Mouse (Mus musculus) urinary bladder, postnatal 10 days (tissue): Measurements from ENCODE around the gene 2700049A03Rik.

Source experiments
- DNase-seq: peaks from one replicate; pipeline ENCODE4 v3.0.0; 2022; ENCODE audit warnings: low spot score

Gene 2700049A03Rik

DNA sequence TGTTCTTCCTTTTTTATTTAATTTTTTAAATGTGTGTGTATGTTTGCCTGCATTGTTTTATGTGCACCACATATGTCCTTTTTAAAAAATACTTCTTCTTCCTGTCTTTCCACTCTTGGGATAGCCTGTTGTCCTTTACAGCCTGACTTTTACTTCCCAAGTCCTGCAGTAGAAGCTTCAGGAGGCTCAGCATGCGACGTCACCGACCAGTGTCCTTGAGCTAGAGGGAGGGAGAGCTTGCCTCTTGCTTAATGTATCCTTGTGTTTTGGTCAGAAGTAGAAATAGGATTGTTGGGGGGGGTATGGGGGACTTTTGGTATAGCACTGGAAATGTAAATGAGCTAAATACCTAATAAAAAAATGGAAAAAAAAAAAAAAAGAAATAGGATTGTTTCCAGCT is 47.1 kb downstream of the 2700049A03Rik start:
- DNase-seq = no peak

DNA sequence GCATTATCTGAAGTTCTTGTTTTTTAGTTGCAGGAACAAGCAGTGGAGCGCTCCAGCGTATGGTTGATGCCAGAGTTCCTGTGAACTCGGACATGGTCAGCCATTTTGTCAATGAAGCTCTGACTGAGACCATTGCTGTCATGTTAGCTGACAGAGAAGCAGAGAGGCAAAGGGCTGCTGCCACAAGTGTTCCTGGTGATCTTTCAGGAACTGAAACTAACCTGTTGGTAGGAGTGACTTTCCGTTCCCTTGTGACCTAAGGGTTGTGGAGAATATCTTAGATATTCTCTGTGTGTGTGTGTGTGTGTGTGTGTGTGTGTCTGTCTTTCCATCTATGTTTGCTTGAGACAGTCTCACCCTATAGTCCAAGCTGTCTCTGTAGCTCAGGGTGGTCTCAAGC is 47.7 kb downstream of the 2700049A03Rik start:
- DNase-seq = no peak

DNA sequence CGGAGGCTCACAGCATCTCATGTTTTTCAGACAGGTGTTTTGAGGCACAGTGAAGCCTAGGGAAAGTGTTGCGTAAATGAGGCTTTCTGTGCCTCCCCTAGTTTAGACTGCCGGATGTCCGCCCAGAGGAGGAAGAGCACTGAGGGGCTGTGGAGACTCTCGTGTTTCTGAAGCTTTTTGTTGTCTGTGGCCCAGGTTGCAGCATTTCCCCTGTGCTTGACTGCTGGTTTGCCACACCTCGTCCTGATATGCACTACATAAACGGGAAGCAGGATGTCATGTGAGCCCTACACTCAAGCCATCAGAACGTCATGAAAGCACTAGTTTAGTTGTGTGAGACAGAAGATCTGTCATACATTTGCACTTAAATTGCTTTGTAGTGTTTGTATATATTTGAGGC is 56.1 kb downstream of the 2700049A03Rik start:
- no peak for DNase-seq

DNA sequence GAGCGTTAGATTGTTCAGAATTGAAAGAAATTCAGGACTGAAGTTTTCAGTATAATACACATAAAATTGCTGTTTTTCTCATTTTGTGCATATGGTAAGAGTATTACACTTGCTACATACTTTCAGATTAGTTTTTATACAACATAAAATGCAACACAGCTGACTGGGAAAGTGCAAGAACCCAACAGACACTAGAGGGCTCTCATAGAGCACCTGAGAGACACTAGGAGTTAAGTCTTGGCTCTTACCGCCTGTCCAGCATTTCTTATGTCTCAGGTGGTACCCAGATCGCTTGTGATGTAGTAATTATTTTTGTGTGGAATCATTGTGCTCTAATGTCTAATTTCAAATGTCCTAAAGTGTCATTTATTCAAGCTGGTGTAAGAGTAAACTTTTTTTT is 61.0 kb downstream of the 2700049A03Rik start:
- DNase-seq = no peak

DNA sequence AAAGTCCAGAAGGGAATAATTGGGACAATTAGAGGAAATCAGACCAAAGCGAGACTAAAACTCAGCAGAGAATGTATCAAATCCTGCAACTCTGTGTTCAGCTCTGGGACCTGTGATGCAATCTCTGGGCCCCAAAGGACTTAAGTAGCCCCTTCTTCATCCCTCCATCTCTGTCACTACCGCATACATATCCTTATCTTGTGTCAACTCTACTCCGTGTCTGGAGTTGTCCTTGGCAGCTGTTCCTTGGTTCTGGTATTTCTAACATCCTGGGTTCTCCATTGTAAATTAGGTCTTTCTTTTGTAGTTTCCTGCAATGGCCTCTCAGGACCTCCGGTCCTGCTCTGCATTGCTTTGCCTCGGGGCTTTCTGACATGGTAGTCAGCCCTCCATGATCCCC is 65.1 kb downstream of the 2700049A03Rik start:
- no peak for DNase-seq

DNA sequence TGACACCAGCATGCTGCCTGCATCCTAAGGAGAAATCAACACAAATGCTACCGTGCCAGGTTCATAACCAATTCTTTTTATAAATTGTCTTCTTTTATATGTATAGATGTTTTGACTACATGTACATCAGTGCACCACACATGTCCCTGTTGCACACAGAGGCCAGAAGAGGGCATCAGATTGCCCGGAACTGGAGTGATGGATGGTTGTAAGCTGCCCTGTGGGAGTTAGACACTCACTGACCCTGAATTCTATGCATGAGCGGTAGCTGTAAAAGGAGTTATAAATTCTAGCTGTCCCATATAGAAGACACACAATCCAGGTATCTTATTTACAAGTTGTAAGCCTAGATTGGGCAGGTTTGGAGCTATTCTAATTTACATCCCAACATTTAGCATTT is 67.7 kb downstream of the 2700049A03Rik start:
- no peak for DNase-seq

DNA sequence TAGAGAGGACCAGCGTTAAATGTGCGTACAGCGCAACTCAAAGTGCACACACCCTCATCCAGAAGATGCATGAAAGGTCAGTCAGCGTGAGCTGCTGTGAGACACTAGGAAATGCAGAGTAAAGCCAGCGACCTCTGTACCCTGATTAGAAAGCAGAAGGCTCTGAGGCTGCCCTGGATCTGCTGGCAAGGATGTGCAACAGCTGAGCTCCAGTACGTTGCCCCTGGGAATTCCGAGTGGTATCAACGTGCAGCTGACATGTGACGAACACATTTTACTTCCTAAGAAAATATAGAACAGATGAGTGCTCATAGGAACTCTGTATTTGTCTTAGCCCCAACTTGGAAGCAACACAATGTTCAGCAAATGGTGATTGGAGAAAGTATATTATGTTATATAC is 80.5 kb downstream of the 2700049A03Rik start:
- no peak for DNase-seq

DNA sequence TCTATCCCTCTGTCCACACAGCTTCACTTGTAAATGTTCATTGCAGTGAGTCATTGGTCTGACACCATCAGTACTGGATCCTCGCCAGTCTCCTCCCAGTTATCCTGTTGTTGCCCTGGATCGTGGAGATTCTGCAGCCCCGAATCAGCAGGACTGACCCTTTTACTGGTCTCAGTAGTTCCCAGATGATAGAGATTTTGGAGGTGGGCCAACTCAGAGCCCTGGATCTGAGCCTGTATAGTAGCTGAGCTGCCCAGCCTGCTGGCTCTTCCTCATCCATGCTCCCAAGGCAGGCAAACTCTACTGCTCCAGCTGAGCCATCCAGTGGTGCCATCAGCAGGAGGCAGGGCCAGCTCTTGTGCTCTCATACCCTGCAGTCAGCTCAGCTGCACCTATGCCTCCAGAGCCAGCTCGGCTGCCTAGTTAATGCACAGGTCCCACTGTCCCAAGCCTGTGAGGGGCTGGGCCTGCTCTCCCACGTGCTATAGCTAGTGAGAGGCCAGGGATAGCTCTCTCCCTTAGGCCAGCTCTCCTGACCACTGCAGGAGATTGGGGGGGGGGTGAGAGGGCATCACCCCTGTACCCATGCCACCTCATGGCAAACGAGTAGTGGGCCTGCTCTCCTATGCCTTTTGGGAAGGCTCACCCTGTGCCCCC is 81.3 kb downstream of the 2700049A03Rik start:
- DNase-seq = no peak

DNA sequence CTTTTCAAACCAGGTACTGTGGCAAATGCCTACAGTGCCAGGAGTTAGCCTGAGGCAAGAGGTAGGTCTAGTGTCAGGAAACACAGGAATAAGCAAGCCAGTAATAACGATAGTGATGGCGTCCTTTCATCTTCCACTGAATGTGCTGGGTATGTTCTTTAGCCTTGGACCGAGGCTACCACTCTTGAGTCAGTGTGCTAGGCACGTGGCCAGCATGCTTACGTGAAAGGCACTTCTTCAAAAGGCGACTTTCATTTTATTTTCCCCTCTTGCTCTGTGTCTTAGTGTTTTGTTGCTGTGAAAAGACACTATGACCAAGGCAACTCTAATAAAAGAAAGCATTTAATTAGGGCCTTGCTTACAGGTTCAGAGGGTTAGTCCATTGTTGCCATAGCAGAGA is 86.1 kb downstream of the 2700049A03Rik start:
- DNase-seq = no peak

DNA sequence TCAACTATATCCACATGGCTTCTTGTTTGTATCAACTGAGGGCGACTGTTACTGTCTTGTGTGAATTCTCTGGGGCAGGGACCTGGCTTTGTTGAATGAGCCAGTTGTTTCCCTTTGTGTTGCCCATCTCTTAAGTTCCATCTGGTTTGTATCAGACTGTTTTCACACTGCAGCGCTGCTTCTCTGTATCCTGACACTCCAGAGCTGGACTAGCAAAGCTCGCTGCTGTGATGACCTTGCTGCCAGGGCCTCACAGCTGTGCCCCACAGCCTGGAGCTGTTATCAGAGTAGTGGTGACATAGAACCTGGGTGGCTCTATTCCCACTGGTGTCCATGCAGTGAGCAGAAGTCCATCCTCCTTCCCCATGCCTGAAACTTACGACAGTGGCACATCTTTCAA is 91.1 kb downstream of the 2700049A03Rik start:
- DNase-seq = no peak

DNA sequence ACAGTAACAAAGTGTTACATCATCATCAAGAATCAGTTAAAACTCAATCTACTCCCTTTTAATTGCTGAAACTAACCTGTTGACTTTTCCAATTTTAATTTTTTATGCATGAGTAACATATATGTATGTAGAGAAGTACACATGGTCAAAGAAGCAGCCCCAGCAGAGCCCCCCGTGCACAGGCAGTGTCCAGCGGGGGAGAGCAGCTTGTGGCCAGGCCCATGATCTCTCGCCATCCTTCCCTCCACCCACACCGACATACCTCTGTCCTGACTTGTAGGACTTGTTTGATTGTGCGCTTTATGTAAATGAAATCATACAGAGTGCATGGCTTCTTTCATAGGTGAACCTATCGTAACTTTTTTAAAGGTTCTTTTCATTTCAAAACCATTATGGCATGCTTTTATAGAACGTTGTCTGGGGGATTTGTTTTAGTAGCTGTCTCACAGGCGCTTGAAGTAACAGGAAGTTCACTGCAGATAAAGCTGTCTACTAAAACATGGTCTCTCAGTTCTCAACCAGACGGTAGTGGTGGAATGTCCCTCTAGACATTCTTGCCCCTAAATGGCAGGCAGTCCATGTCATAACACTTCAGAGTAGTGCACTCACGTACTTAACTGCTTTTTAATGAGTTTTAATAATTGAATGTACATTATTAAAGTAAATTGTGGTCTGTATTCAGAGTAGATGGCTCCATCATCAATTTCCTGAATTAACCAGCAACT is 92.4 kb downstream of the 2700049A03Rik start:
- DNase-seq = no peak

DNA sequence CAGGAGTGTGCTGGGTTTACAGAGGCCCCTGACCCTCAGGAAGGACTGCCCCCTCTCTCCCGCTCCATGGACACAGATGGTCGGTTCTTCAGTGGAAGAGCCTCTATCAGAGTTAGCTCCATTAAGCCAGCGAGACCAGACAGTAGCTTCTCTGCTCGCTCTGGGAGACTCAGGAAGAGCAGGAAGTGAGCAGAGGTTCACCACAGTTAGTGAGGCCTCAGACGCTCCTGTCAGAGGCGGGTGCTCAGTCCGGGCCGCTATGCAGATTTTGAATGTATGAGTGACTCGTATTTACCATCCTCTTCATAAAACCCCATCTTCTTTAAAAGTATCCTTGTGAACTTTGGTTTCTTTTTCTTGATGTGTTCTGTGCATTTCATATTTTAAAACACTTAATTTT is 94.9 kb downstream of the 2700049A03Rik start:
- DNase-seq = no peak

DNA sequence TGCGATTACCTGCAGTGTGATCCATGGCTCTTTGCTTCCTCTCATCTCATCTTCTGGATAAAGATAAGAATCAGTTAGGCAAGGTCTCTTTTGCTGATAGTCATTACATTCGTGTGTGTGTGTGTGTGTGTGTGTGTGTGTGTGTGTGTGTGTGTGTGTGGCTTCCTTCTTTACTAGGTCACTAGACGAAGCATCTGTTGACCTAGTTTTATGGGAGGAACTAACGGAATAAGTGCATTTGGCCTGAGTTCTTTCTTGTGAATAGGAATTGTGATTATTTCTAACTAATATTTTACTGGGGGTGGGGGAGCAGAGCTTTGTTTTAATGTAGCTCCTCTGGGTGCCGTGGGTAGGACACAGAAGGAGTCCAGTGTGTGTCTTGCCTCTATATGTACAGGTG is 96.8 kb downstream of the 2700049A03Rik start:
- no peak for DNase-seq

DNA sequence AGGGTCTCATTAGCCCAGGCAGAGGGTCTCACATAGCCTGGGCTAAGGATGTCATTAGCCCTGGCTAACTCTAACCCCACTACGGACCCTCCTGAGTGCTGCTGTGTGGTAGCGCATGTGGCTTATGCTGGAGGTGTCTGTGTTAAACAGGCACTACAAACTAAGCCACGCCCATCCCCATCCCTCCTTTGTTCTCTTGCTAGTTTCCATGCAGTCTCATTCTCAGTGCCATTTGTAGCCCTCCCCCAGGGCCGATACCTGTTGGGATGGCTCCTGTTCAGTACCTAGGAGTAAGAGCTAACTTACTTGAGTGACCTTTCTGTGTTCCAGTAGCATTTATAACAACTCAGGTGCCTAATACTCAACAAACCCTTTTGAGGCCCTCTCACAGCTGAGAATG is 100.4 kb downstream of the 2700049A03Rik start:
- no peak for DNase-seq

DNA sequence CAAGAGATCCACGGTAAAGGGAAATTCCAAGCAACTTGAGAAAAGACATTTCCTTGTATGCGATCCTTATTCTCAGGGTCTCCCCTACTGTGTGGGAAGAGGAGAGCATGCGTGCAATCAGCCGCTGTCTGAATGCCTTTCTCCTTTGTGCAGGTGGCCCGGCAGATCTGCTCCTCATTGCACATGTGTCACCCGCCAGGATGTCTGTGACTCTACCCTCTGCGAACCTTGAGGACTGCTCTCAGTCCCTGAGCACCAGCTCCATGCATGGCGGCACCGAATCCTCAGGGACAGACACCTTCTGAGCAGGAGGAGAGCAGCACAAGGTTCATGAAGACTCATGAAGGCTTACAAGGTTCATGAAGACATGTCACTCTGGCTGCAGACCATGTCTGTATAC is 106.1 kb downstream of the 2700049A03Rik start:
- DNase-seq = no peak

DNA sequence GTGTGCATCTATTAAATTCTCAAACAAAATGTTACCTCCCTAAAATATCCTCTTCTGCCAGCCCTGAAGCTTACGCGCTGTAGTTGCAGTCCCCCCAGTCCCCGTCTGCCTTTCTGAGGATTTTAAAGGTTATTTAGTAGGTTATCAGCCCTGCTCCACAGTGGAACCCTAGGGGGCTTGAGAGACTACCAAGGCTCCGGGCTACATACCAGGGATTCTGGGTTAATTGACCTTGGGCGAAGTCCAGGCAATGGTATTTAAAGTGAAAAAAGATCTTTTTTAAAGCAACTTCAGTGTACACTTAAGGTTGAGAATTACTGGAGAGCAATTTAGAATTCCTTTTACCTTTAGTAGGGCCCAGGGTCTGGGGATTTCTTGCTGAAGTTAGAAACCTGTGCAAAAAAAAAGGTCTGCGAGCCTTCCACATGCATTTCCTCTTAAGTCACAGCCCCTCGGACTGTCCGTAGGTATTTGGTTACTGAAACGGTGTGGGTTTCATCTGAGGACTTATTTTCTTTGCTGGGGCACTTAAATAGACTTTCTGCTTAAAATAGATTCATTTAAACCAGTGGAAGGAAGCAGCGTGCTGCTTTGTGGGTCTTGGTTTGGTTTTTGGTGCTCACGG is 108.2 kb downstream of the 2700049A03Rik start:
- DNase-seq = no peak

DNA sequence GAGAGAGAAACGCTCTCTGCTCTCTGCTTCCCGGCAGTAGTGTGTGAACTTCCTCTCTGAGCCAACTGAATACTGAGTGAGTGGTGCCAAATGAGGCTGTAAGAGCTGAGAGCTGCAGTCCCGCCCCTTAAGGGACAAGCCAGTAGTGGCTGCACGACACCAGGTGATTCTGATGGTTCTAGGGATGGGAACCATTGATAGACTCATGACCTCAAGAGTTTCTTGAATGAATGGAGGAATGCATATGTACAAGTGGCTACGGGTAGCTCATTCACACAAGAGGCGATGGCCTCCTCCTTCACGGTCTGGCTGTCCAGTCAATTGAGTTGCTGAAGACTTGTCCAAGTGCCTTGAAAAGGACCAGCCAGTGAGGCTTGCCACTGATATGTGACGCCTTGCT is 110.5 kb downstream of the 2700049A03Rik start:
- DNase-seq = no peak

DNA sequence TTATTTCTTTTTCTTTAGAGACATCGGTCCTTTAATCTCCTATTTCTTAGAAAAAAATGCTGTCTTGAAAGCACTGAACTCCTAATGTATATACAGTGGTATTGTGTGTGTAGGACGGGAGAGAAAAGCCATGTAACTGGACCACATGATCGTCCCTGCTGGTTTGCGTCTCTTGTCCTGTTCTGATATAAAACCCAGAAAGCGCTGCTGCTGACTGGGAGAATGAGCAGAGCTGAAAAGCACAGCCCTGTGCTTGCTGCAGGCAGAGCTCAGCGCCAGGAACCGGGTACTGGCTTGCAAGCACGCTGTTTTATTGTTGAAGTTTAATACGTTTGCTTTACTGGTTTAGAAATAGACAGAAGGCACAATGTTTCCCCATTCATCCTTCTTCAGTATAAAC is 112.7 kb downstream of the 2700049A03Rik start:
- no peak for DNase-seq

DNA sequence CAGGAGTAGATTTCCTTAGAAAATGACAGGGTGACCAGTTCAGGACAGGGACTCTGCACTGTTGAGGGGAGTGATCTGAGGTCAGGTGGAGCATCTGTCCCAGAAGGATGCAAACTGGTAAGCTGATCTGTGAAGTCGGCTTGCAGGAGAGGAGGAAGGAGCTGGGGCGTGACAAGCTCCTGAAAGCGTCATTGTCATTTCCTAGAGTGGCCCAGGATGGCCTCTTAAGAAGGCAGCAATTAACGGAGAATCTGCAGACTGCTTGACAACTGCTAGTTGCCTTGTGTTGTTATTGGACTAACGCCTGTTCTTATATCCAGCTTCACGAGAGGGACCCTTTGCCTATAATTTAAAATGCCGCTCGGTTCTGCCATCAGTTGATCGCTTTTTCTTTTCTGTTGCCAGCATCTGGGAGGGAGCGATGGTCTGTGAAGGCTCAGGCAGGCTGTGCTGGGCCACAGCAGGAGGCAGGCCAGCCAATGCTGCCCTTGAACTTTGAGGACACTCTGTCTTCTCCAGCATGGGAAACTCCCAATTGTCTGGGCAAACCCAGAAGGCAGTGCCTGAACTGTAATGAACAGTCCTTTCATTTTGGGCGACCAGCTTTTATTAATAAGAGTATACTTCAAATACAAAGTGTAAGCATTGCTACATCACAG is 116.0 kb downstream of the 2700049A03Rik start:
- DNase-seq = no peak

DNA sequence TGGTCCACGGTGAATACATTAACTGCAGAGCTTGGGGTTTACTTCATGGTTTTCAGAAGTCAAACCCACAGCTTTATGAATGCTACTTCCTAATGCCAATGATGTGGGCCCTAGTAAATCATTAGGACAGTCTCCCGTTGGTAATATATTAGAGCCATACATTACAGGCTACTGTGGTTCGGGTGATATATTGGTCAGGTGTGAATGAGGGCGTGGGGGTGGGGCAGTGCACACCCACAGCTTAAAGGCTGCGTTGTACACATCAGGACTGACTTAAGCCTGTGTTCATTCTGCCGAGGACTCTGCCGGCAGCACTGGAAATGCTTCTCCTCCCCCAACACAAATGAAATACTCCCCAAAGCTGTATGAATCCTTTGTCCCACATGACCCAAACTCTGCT is 118.1 kb downstream of the 2700049A03Rik start:
- no peak for DNase-seq

DNA sequence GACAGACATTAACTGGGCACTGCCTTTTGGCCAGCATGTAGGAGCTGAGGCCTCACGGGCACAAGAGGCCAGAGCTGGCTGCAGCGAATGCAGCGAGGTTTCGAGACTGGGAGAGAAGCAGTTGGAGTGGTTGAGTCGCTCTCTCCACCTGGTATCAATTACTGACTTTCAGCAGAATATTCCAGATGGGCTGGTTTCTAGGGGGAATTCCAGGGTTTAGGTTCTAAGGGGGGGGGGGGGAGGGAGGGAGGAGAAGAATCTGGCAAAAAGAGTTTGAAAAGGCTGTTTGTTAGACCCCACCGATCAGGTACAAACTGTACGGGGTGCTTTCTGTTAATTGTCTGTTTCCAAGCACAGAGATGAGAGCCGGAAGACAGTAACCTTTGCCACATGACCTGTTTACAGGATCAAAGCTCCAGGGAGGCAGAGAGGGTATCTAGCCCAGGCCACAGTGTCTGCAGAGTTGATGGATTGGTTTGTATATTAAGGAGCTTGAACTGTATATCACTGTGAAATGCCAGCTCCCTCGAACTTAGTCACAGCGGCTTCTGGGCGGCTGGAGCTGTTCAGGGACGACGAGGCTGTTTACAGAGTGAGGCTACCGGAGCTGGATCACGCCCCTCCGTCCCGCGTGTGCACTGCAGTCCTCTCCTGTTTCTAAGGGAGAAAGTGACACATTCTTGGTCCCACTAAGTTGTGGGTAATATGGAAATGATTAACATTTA is 121.7 kb downstream of the 2700049A03Rik start:
- DNase-seq = no peak

DNA sequence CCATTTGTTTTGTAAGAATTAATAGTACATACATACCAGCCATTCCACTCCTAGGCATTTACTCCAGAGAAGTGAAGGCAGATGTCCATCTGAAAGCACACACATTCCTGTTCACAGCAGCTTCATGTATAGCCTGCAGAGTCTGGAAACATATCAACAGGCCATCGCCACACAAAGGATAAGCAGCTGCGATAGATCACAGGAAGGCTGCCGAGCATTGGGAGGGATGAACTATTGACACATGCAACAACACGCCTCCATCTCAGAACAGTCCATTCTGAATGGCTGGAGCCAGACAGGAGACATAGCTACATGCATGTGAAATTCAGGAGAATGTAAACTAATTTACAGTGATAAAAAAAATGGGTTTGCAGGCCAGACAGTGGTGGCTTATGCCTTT is 127.6 kb downstream of the 2700049A03Rik start:
- no peak for DNase-seq
